Mouse (Mus musculus) adrenal gland, postnatal 10 days (tissue): ENCODE data around the gene Hoxc11. TPM values are rescaled to one million over a fixed set of nuclear protein-coding genes. Genes with fewer than 3 reads are reported as not detected.

ENCODE experiments used
- DNase-seq: peaks from one replicate; pipeline ENCODE4 v3.0.0; 2021; ENCODE audit warnings: mixed read lengths
- total RNA-seq, 2 experiments: library from RNA; stranded (reverse); gene quantifications; 2 replicates each; pipeline ENCODE4 v1.2.3; 2021

Hoxc11 gene
- total RNA-seq, 2 experiments from 2014 or later = 0.15 TPM; not detected in 1

- DNase-seq = no peak
Measured at GRCm38 (mm10) chr15:102936279-102936972, 17.8 kb upstream of the Hoxc11 start, which contains the start of gene Hoxc12. Hoxc12 (plus strand) TSS chr15:102936757.

GRCm38 (mm10) chr15:102937036-102937666, 17.1 kb upstream of the Hoxc11 start:
- DNase-seq = no peak

GRCm38 (mm10) chr15:102939256-102940155, 14.7 kb upstream of the Hoxc11 start:
- no peak for DNase-seq

- DNase-seq = no peak
Measured at GRCm38 (mm10) chr15:102942739-102943467, 11.3 kb upstream of the Hoxc11 start.

GRCm38 (mm10) chr15:102943468-102943813, 10.8 kb upstream of the Hoxc11 start:
- DNase-seq = no peak

GRCm38 (mm10) chr15:102945185-102946077, 8.8 kb upstream of the Hoxc11 start:
- no peak for DNase-seq

- DNase-seq = no peak
Measured at GRCm38 (mm10) chr15:102947276-102947675, 7.0 kb upstream of the Hoxc11 start.

- DNase-seq = no peak
Measured at GRCm38 (mm10) chr15:102948842-102949241, 5.4 kb upstream of the Hoxc11 start.

GRCm38 (mm10) chr15:102949696-102950095, 4.5 kb upstream of the Hoxc11 start:
- no peak for DNase-seq

GRCm38 (mm10) chr15:102950877-102951276, 3.4 kb upstream of the Hoxc11 start:
- DNase-seq = no peak

GRCm38 (mm10) chr15:102953561-102953960, 666 bp upstream of the Hoxc11 start:
- DNase-seq = no peak

- DNase-seq = no peak
Measured at GRCm38 (mm10) chr15:102955007-102955382, 768 bp downstream of the Hoxc11 start.

GRCm38 (mm10) chr15:102955833-102956640, 1.8 kb downstream of the Hoxc11 start:
- no peak for DNase-seq

- no peak for DNase-seq
Measured at GRCm38 (mm10) chr15:102956906-102957305, 2.7 kb downstream of the Hoxc11 start.

GRCm38 (mm10) chr15:102959663-102960191, 5.5 kb downstream of the Hoxc11 start:
- no peak for DNase-seq

GRCm38 (mm10) chr15:102961728-102962127, 7.5 kb downstream of the Hoxc11 start:
- no peak for DNase-seq

- DNase-seq = no peak
Measured at GRCm38 (mm10) chr15:102962492-102962891, 8.3 kb downstream of the Hoxc11 start.

GRCm38 (mm10) chr15:102963259-102963658, 9.0 kb downstream of the Hoxc11 start:
- no peak for DNase-seq

- no peak for DNase-seq
Measured at GRCm38 (mm10) chr15:102963671-102964640, 9.7 kb downstream of the Hoxc11 start.
